Mouse (Mus musculus) thymus, postnatal 10 days (tissue): Measurements from ENCODE around the gene S100a2.

Experiments
- DNase-seq, 2 experiments: peaks; one replicate each; pipeline ENCODE4 v3.0.0; 2021; ENCODE audit warnings: low spot score in 2 of 2

S100a2 gene

GRCm38 (mm10) chr3:90589947-90590346 is at the start of gene S100a2:
Gene S100a2 (plus strand): TSS chr3:90590247.
- no peak for DNase-seq

- DNase-seq, result no peak
Observed at GRCm38 (mm10) chr3:90540904-90541303, 49.1 kb upstream of the S100a2 start.

- no peak for DNase-seq
Observed at GRCm38 (mm10) chr3:90549676-90550420, 40.2 kb upstream of the S100a2 start.

- DNase-seq, result no peak
Observed at GRCm38 (mm10) chr3:90550421-90550790, 39.6 kb upstream of the S100a2 start.

- DNase-seq, result no peak
Observed at GRCm38 (mm10) chr3:90552231-90552630, 37.8 kb upstream of the S100a2 start.

GRCm38 (mm10) chr3:90555954-90556353 is 34.1 kb upstream of the S100a2 start:
- no peak for DNase-seq

- DNase-seq, result no peak
Observed at GRCm38 (mm10) chr3:90560008-90560628, 29.9 kb upstream of the S100a2 start, which contains the start of gene S100a3. Gene S100a3 (plus strand): TSS chr3:90560578.

- no peak for DNase-seq
Observed at GRCm38 (mm10) chr3:90574691-90575090, 15.4 kb upstream of the S100a2 start.

GRCm38 (mm10) chr3:90575320-90575719 is 14.7 kb upstream of the S100a2 start:
- DNase-seq, result no peak

- DNase-seq, result no peak
Observed at GRCm38 (mm10) chr3:90576351-90577001, 13.6 kb upstream of the S100a2 start.

- no peak for DNase-seq
Observed at GRCm38 (mm10) chr3:90579433-90579832, 10.6 kb upstream of the S100a2 start.

GRCm38 (mm10) chr3:90581141-90581540 is 8.9 kb upstream of the S100a2 start:
- DNase-seq, result no peak

GRCm38 (mm10) chr3:90582156-90582555 is 7.9 kb upstream of the S100a2 start:
- no peak for DNase-seq

GRCm38 (mm10) chr3:90582556-90582955 is 7.5 kb upstream of the S100a2 start:
- DNase-seq, result no peak

- DNase-seq, result no peak
Observed at GRCm38 (mm10) chr3:90583893-90584292, 6.2 kb upstream of the S100a2 start.

- peak; percentile 31 to 74 for DNase-seq
Observed at GRCm38 (mm10) chr3:90585595-90585994, 4.5 kb upstream of the S100a2 start.

GRCm38 (mm10) chr3:90586016-90586643 is 3.9 kb upstream of the S100a2 start:
- DNase-seq, result peak; percentile 34 to 36

GRCm38 (mm10) chr3:90586906-90587305 is 3.1 kb upstream of the S100a2 start:
- DNase-seq, result peak; percentile 81 to 87

GRCm38 (mm10) chr3:90587361-90588101 is 2.5 kb upstream of the S100a2 start:
- DNase-seq, result no peak

- DNase-seq, result peak; percentile 44 to 48
Observed at GRCm38 (mm10) chr3:90589390-90589789, 657 bp upstream of the S100a2 start.

GRCm38 (mm10) chr3:90594466-90594865 is 4.4 kb downstream of the S100a2 start:
- no peak for DNase-seq

- no peak for DNase-seq
Observed at GRCm38 (mm10) chr3:90595556-90595955, 5.5 kb downstream of the S100a2 start.
